Mouse (Mus musculus) cerebellum, adult 11 months (tissue): Measurements from ENCODE around the gene Ids.
"Not testable (repeated sequence)": the region's sequence is repeated elsewhere in the genome, so short reads cannot be mapped to it uniquely, and the experiment has no call there.

Experiments
- DNase-seq: peaks from one replicate; pipeline ENCODE4 v3.0.0; 2022

Gene Ids

DNA sequence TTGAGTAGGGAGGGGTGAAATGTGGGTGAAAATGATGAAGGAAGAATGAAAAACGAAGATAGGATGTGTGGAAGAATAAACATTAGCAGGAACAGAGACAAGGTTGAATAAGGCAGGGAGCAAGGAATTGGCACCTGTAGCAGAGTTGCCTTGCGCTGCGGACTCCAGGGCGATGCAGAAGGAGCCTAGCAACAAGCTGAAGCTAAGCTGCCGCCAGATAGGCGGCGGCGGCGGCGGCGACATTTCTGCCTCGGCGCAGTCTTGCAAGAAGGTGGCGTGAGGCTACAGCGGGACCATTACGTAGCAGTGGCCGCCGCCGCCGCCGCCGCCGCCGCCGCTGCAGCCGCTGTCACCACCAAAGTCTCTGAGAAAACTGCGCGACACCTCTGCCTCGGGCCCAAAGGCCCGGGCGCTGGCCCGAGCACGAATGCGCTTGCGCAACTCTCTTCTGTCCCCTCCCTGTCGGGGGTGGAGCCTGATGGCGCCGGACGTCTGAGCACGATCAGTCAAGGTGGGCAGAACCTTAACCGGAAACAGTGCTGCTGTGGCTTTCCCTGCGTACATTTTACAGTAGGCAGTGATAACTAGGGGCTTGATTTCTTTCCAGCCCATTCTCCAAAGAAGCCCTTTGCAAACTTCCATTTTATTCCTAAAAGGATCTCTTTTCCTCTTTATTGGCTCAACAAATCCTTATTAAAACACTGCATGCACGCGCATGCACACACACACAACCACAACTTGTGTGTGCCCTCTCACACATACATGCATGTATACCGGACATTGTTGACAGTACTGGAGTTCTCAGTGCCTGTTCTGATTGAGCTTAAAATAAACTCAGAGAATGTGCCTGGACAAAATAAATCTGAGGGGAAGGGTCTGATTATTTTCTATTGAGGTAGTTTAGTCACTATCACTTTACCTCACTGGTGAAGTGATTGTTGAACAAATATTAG, at the start of gene Ids:
Ids (minus strand) TSS at position 424 of the 953 bp plus-strand sequence.
- DNase-seq, result peak; percentile 84

DNA sequence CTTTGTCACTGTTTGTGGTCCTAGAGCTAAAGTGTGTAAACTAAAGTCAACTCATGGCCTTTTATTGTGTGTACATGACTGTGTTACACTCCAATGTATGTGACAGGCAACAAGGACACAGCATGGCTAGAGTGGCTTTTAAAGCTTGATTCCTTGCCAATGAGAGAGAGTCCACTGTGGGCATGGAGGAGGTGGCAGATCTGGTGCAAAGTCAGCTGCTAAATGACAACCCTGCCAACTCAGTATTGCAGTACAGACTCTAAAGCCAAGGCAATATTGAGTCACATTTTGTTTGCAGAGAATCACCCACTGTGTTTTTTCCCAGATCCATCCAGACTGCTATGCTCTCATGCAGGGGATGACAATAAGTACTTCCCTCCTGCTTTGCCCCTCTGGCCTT, 27.8 kb upstream of the Ids start:
- DNase-seq, result not testable (repeated sequence)

DNA sequence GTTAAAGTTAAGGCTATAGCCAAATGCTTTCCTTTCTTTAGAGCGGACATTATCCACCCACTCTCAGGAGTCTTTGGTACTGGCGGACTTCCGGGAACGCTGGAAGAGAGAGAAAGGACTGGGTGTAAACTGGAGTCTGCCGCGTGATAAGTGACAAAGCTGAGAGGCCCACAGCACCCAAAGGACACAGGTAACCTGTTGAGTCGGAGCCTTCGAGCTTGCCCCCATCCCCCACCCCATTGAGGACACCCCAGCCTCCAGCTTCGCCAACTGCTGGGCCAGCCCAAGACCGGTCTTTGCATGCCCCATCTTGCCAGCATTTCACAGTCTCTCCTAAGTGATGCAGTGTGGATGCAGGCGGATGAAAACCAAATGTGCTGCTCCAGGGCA, 21.1 kb upstream of the Ids start:
- peak; percentile 39 for DNase-seq

DNA sequence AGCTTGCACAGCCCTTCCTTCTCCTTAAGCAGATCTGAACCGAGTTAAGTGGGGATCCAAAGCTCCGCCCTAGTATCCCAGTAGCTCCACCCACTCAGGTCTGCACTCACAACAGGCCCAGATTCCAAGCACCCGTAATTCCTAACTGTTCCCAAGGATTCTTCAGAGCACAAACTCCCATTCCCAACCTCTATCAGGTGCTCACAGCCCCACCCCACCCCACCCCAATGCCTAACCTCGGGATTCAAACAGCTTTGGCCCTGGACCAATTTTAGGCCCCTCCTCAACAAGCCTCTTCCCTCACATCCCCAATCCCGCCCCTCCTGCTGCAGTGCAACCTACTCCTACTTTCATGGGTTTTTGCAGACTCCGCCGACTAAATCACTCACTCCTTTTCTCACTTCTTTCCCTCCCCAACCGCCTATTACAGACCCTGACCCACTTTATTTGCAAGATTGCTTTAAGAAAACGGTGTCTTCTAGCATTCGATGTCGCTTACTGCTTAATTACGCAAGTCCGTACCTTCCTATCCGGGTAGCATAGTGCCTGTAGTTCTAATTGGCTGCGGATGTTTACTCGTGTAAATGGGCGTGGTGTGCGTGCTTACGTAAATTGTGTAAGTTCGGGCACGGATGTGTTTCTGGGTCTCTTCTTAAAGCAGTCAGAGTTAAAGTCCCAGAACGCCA, 20.5 kb upstream of the Ids start, which contains the start of gene 1110012L19Rik:
1110012L19Rik (plus strand) TSS at position 602 of the 686 bp plus-strand sequence.
- DNase-seq, result peak; percentile 65

DNA sequence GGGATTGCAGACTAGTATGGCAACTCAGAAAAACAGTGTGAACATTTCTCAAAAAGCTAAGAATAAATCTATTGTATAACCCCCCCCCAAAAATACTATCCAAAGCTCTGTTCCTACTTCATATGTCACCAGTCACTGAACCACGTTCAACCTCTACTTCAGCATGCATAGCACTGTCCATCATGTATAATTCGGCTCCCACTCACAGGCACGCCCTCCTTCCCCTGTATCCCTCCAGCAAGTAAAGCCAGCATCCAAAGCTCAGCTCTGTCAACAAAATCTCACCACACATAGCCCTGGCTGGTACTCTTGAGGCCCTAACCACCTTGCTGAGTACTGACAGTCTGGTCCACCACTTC, 20.0 kb upstream of the Ids start:
- DNase-seq, result no peak

DNA sequence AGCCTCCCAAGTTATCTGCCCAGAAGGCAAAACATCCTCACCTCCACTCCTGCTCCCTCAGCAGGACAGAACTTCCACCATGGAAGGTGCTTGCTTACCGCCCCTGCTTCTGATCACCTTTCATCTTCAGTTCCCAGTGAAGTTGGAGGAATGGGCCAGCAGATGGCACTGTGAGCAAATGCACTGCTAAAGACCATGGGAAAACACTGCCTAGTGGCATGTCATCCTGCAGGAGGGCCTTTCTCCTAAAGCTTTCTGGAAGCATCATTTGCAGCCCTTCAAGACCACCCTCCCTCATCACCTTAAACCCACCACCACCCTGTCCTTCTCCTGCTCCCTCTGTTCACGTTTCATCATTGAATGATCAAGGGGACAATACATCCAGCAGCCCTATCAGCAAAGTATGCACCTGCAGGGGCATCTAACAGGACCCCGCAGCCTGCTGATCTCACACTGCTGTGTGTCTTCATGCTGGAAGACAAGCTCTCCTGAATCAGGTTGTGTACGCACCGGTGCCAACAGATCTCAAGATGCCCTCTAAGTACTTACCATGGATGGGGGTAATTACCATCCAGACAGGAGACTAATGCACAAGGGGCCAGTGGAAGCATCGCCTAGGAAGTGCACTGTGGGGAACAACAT, 9.7 kb upstream of the Ids start:
- DNase-seq, result not testable (repeated sequence)

DNA sequence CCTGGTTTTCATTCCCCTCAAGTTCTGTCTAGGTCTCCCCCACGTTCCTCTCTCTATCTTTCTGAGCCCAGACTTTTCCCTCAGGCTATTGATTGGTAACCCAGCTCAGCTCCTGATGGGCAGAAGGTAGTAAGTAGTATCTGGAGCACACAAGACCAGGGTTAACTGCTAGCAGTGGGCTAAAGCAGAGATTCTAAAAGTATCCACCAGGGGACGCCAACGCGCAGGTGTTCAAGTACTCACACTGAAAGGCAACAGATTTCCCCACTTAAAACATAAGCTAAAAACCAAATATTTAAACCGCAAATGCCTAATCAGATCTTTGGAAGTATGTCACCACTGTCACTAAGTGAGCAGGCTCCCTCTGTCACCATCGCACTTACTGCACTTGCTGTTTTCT, 4.9 kb upstream of the Ids start:
- DNase-seq, result not testable (repeated sequence)

DNA sequence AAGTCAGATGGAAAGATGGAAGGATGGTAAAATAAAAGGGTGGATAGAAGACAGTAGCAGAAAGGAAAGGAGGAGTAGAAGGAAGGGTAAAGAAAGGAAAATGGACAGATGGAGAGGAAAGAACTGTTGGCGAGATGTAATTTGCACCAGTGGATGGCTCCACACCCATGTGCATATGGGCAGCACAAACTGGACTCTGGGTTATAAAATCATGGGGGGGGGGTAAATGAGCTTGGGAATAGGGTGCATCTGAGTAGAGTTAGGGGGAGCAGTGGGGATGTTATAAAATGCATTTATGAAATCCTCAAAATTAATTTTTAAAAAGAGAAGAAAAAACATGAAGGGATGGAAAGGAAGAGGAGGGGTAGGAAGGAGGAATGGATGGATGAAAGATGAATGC, 682 bp downstream of the Ids start:
- no peak for DNase-seq

DNA sequence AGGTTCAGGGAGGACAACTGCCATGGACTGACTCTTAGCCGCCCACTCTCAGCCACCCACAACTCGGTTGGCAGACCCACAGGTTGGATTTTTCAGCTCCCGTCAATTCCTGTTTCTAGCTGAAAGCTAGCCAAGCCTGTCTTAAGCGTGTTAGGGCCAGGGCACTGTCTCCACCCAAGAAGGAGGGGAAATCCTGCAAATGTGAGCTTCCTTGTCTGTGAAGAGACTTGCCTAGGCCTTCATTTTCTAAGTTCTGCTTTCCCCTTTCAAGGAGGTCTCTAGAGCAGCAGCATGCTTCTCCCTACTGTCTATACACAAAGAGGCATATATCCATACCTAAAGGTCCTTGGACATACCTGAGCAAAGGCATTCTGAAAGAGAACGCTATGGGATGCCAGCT, 1.4 kb downstream of the Ids start:
- DNase-seq, result no peak

DNA sequence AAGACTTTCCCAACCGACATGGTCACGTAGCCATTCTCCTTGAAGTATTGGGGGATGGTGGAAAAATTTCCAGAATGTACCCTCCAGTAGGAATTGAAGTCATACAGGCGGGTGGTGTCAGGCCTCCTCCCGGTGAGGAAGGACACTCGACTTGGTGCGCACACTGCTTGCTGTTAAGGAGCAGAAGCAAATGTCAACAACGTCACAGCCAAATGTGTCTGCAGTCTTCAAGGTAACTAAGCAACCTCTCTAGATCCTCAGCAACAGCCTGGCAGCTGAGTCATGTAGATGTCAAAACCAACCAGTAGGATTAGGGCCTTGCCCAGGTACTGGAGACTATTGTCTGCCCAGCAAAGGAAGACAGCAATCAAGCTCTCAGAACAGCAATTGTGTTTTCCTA, 1.9 kb downstream of the Ids start:
- no peak for DNase-seq

DNA sequence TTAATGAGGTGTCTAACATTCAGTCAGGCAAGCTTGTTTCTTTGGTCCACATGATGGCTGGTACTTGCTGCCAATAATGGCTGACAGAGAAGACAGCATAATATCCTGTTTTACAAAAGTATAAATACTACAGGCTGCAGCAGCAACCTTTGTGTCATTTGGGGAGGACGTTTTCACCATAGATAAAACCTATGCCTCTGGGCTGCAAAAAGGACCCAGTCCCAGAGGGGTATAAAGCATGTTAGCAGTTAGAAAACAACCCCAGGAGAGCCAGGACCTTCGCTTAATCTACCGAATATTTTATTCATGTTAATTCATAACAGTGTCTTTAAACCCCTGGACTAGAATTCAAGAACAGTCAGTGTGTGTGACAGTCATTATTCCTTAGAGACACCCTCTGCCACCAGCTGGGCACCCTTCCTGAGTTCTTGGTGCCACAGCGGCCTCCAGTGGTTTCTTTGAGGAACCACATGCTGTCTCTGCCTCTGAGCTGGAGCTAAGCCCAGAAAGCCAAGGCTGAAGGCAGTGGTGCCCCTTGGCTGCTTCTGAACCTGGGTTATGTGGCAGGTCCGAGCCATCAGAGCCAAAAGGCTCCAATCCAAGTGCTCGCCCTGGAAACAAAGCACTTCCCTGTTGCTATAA, 34.6 kb downstream of the Ids start:
- DNase-seq, result peak; percentile 64

DNA sequence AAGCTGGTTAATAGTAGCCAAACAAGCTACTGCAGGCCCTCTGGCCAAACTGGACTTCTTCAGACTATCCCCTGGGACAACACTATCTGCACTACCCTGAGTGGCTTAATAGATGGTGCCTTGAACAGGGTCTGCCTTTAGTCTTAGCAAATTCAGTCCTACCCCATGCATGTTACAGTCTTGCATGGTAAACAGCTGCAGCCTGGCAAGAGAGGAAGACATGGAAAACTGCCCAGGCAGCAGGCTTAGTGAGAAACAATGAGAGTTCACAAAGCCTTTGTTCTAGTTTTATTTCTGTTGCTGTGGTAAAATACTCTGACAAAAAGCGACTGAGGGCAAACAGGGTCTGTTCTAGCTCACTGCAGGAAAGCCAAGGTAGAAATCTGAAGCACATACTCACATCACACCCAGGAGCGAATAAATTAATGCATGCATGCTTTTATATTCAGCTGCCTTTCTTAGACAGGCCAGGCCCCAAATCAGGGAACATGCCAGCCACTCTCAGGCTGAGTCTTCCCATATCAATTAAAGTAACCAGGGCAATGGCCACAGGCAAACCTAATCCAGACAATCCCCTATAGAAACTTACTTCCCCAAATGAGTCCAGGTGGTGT, 36.2 kb downstream of the Ids start:
- DNase-seq, result no peak

DNA sequence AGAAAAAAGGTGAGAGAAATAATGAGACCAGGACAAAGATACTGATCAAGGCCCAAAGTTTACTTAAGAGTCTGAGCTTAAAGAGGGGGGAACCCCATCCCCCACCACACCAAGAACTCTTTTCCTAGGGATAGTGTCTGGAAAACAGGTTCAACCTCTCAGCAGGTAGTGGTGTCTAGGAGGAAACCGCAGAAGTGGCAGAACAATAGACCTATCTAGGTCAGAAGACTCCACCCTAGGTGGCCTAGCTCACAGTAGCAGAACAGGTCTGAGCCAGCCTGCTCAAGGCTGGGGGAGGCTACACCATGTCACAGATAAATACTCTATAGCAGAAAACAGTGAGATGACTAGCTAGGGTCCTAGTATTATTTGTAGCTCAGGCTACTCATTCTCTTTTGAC, 37.2 kb downstream of the Ids start:
- no peak for DNase-seq

DNA sequence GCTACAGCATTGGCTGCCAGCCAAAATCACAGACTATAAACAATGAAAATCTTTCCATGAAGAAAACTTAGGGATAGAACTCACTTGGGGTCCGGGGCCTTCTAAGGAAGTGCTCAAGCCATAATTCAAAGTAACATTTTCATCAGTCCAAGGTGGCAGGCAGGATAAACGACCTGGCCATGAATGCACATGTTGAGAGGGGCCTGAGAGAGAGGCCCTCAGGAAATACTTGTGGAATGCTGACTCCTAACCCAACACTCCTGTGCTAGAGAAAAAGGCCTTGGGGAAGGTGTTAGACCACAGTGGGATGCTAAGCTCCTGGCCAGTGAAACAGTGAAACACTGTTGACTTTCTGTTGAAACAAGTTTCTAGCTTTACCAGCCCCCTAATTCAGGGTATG, 45.6 kb downstream of the Ids start:
- no peak for DNase-seq

DNA sequence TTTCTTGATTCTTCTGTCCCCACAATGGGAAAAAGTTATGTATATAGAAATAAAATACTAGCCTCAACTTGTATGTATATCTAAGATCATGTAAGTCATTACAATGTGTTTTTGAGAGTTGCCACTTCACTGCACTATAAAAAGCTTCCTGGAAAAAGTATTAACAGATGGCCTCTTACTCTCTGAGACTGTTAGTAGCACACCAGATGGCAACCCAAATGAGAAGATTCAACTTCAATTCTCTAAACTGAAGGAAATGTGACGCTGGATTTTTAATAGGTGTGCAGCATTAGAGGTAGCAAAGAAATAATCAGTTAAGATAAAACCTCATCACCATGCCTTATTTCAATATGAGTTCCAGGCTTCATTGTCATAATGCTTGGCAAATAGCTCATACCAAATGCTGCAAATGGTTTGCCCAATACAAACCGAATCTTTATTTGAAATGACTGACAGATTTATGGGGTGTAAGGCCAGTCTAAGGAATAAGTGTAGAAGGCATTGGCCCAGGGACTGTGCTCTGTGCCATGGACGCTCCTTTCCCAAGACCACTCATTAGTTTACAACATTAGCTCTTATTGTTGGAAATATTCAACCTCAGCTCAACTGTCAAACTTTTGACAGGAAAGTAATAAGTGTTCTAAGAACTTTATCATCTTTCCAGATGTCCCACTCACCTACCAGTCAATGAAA, 49.8 kb downstream of the Ids start:
- no peak for DNase-seq
